20 mouse cellular contexts compared by ENCODE assay signal in the genomic region with DNA sequence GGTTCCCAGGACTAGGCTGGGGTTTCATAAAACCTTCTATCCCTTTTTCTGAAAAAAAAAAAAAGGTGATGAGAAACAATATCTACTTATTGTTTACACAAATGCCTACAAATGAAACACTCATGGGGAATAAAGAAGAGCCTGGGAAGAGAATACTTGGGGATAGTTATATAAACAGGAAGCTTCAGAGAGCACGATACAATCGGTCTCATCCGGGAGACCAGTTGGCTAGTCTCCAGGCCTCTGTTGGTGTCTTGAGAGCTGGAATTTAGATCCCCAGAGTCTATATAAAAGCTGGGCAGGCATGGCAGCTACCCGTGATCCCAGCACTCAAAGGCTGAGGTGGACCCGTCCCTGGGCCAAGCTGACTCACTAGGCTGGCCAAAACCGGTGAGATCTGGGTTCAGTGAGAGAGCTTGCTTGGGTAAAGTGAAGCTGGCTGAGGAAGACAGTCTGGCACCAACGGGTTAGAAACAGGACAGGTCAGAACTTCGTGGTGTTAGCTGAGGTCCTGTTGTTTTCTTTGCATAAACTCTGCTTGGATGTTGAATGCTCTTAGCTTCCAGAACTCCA.
DNase-seq lines count a peak whose midpoint lies in the region; ATAC-seq and TF ChIP-seq lines count a peak whose summit lies in the region.
"Had no signal": no experiment of that assay in that cellular context is flagged by ENCODE, and none has a peak within 500 bp of the region (broad histone marks: within the 10 kb centered on the region; RNA-seq: fewer than 3 reads in every experiment).

No protein-coding gene starts in this region.

- no peaks in the 10 kb centered on the region for H3K9me3 ChIP-seq in kidney, embryonic 14.5 days (ENCODE audit: control insufficient read depth, low read length)
- no peaks in the 10 kb centered on the region for H3K9me3 ChIP-seq in hindbrain, embryonic 14.5 days (ENCODE audit: control insufficient read depth, low read length)
- no peaks in the 10 kb centered on the region for H3K9me3 ChIP-seq in midbrain, embryonic 16.5 days (replicated peaks; ENCODE audit: control insufficient read depth, low read length, poor library complexity, severe bottlenecking)
- H3K9me3 ChIP-seq: forebrain, embryonic 13.5 days; hindbrain, embryonic 13.5 days; liver, embryonic 13.5 days; neural tube, embryonic 15.5 days had no signal

- no peak overlapping the region for H3K4me2 ChIP-seq in kidney, embryonic 14.5 days (replicated peaks; ENCODE audit: low read depth, low read length)
- H3K4me2 ChIP-seq in hindbrain, embryonic 14.5 days (replicated peaks) = no peak overlapping the region
- no peak overlapping the region for H3K4me2 ChIP-seq in midbrain, embryonic 16.5 days (ENCODE audit: low read length)
- H3K4me2 ChIP-seq: forebrain, embryonic 13.5 days; hindbrain, embryonic 13.5 days; liver, embryonic 13.5 days; neural tube, embryonic 15.5 days had no signal

- ATAC-seq in kidney, embryonic 14.5 days (ENCODE audit: low FRiP score, low TSS enrichment) = no peak
- no peak for ATAC-seq in hindbrain, embryonic 14.5 days (ENCODE audit: low FRiP score)
- ATAC-seq in midbrain, embryonic 16.5 days = no peak
- ATAC-seq: forebrain, embryonic 13.5 days; intestine, postnatal 0 days had no signal

- H3K27me3 ChIP-seq in kidney, embryonic 14.5 days (ENCODE audit: control insufficient read depth, insufficient read depth, low read length) = no peaks in the 10 kb centered on the region
- no peaks in the 10 kb centered on the region for H3K27me3 ChIP-seq in hindbrain, embryonic 14.5 days (ENCODE audit: control insufficient read depth, insufficient read depth, low read length)
- H3K27me3 ChIP-seq in midbrain, embryonic 16.5 days (ENCODE audit: control insufficient read depth, insufficient read depth, low read depth, low read length) = no peaks in the 10 kb centered on the region
- H3K27me3 ChIP-seq: forebrain, embryonic 13.5 days; hindbrain, embryonic 13.5 days; liver, embryonic 13.5 days; neural tube, embryonic 15.5 days had no signal

- no peaks in the 10 kb centered on the region for H3K4me1 ChIP-seq in kidney, embryonic 14.5 days (ENCODE audit: control insufficient read depth, insufficient read depth, low read length)
- H3K4me1 ChIP-seq in hindbrain, embryonic 14.5 days (replicated peaks; ENCODE audit: control insufficient read depth, insufficient read depth, low read length) = no peaks in the 10 kb centered on the region
- no peaks in the 10 kb centered on the region for H3K4me1 ChIP-seq in midbrain, embryonic 16.5 days (ENCODE audit: control insufficient read depth, insufficient read depth, low read length)
- H3K4me1 ChIP-seq: forebrain, embryonic 13.5 days; hindbrain, embryonic 13.5 days; liver, embryonic 13.5 days; neural tube, embryonic 15.5 days had no signal

- no peak overlapping the region for H3K9ac ChIP-seq in kidney, embryonic 14.5 days (ENCODE audit: low read depth, low read length)
- no peak overlapping the region for H3K9ac ChIP-seq in hindbrain, embryonic 14.5 days
- no peak overlapping the region for H3K9ac ChIP-seq in midbrain, embryonic 16.5 days (ENCODE audit: low read depth, low read length)
- H3K9ac ChIP-seq: forebrain, embryonic 13.5 days; hindbrain, embryonic 13.5 days; liver, embryonic 13.5 days; neural tube, embryonic 15.5 days had no signal

- TF ChIP-seq POLR2A in brain, embryonic 14.5 days (IDR thresholded peaks at IDR 0.05; ENCODE audit: borderline replicate concordance, extremely low read depth, insufficient read depth, insufficient read length, poor library complexity, severe bottlenecking) = no peak

- no peak overlapping the region for H3K4me3 ChIP-seq in kidney, embryonic 14.5 days (ENCODE audit: low read length)
- H3K4me3 ChIP-seq in hindbrain, embryonic 14.5 days (replicated peaks; ENCODE audit: low read length) = no peak overlapping the region
- H3K4me3 ChIP-seq in midbrain, embryonic 16.5 days (ENCODE audit: low read depth, low read length) = no peak overlapping the region
- H3K4me3 ChIP-seq: forebrain, embryonic 13.5 days; heart, adult 2 months; hindbrain, embryonic 13.5 days; liver, embryonic 13.5 days; neural tube, embryonic 15.5 days had no signal

- no peaks in the 10 kb centered on the region for H3K36me3 ChIP-seq in kidney, embryonic 14.5 days (ENCODE audit: control insufficient read depth, insufficient read depth, low read length)
- H3K36me3 ChIP-seq in hindbrain, embryonic 14.5 days (replicated peaks; ENCODE audit: control insufficient read depth, insufficient read depth) = no peaks in the 10 kb centered on the region
- no peaks in the 10 kb centered on the region for H3K36me3 ChIP-seq in midbrain, embryonic 16.5 days (ENCODE audit: control insufficient read depth, insufficient read depth, low read length)
- H3K36me3 ChIP-seq: hindbrain, embryonic 13.5 days; liver, embryonic 13.5 days; neural tube, embryonic 15.5 days had no signal

- DNase-seq in cerebellum, postnatal 14 days = peak; percentile 5 to 8
- no peak for DNase-seq in cerebellum, postnatal 4 days (ENCODE audit: low spot score in 2 of 2)
- DNase-seq in kidney, adult 9 months = peak; percentile 1
- DNase-seq in brain, embryonic 14.5 days (ENCODE audit: low read depth) = peak; percentile 14
- peak; percentile 74 for DNase-seq in lung, postnatal 10 days
- DNase-seq in hindbrain, embryonic 14.5 days (ENCODE audit: low spot score) = no peak
- DNase-seq: adrenal gland, adult 2 months; B cell, adult 2 months; cerebellum, adult 18-20 months; gastrocnemius, postnatal 10 days; liver, embryonic 13.5 days; midbrain, embryonic 14.5 days; thymus, postnatal 14 days had no signal

- no peak overlapping the region for H3K27ac ChIP-seq in kidney, embryonic 14.5 days (ENCODE audit: low read depth, low read length)
- H3K27ac ChIP-seq in hindbrain, embryonic 14.5 days = no peak overlapping the region
- no peak overlapping the region for H3K27ac ChIP-seq in midbrain, embryonic 16.5 days (ENCODE audit: low read length)
- H3K27ac ChIP-seq: forebrain, embryonic 13.5 days; heart, adult 2 months; hindbrain, embryonic 13.5 days; liver, embryonic 13.5 days; neural tube, embryonic 15.5 days had no signal

- TF ChIP-seq CTCF in brain, embryonic 14.5 days (IDR thresholded peaks at IDR 0.05; ENCODE audit: borderline replicate concordance, extremely low read depth, insufficient read depth, insufficient read length) = no peak

- 80% methylated on average over 8 of the region's 8 CpGs for WGBS in kidney, embryonic 14.5 days
- 73% methylated on average over 8 of the region's 8 CpGs for WGBS in hindbrain, embryonic 14.5 days
- 77% methylated on average over 8 of the region's 8 CpGs for WGBS in midbrain, embryonic 16.5 days

Comparison
In these comparisons a context has a peak if more than half of its experiments do, and no peak if none do; other contexts are left out.
1. DNase-seq: peak in cerebellum, postnatal 14 days (2 of 2), kidney, adult 9 months (single experiment), brain, embryonic 14.5 days (single experiment) and lung, postnatal 10 days (single experiment); none in cerebellum, postnatal 4 days (0 of 2) and hindbrain, embryonic 14.5 days (single experiment).